Mouse (Mus musculus): ENCODE results near the gene Sfrp4. TPM values are rescaled to one million over a fixed set of nuclear protein-coding genes. Genes with fewer than 3 reads are reported as not detected.
A peak's percentile ranks its signal among the peaks of the same experiment; 100 is the strongest.
"Not testable (repeated sequence)": the region's sequence is repeated elsewhere in the genome, so short reads cannot be mapped to it uniquely, and the experiment has no call there.

Sfrp4 gene
- 0.49 and 2.3 TPM in 2 replicates for total RNA-seq (2015)
- 1.7 TPM in 1 of 2 replicates, not detected in the other for total RNA-seq (2017)

DNA sequence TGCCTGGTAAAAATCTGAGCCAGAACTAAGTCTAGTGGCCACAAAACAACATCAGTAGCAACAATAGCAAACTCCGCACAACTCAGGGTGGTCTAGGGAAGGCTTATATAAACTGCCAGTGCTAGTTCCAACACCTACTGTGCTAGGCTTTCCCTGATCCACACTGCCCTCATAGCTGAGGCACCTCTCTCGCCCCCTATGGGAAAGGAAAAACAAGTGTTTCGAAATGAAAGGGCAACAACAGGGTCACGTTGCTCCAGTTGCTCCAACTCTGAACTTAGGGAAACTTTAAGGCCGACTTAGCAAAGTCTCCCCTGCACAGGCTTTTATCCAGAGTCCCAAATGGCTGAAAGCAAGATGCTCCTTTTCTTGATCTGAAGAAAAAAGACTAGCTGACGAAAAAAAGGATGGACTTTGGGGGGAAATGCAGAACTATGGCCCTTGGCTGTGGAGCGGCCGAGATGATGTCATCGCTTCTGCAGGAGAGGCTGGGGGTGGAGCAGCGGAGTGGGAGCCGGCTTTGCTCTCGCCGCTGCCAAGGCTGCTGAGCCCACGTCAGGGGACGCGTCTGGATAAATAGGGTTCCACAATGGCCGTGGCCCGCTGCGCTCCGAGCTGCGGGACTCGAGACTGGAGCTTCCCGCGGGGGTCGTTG, at the start of gene Sfrp4:
Gene Sfrp4, plus strand, starts transcription at position 532 of the 655 bp plus-strand sequence.
- peak; percentile 56 for ATAC-seq (replicated peaks; ENCODE audit: poor library complexity)

GRCm38 (mm10) chr13:19574723-19575122, 48.2 kb upstream of the Sfrp4 start:
- not testable (repeated sequence) for ATAC-seq (replicated peaks; ENCODE audit: poor library complexity)

- ATAC-seq (replicated peaks; ENCODE audit: poor library complexity), result peak; percentile 90
Observed at GRCm38 (mm10) chr13:19575947-19576346, 47.0 kb upstream of the Sfrp4 start.

DNA sequence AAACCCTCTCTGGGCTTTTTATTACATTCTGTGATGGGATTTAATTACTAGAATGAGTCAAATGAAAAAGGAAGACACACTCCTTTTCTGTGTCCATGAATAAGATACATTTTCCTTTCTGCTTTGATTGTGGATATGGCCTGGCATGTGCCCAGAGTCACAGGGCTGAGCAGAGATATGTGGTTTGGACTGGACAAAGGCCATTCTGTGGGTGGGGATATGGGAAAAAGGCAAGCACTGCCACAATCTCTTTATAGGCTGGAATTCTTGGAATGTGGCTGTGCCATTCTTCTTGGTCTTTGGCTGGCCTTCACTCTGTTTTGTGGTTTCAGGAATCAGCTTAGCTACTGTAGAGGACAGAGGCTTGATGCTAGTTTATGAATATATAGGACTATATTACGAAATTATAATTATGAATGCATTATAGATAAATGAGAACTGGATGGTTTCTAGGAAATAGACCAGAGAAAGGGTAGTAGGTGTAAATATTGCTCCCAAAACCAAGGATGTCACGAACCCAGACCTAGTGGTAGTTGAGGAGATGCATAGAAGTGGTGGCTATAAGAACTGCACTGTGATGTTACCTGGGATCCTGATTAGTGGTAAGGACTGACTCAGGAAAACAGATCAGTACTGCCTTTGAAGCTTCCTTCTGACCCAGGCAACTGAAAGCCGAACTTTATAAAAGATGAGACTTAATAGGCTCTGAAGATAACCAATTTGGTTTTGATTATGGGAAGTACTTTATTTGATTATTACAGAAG, 31.7 kb upstream of the Sfrp4 start:
- ATAC-seq (replicated peaks; ENCODE audit: poor library complexity), result no peak

- no peak for ATAC-seq (replicated peaks; ENCODE audit: poor library complexity)
Observed at GRCm38 (mm10) chr13:19595141-19595540, 27.8 kb upstream of the Sfrp4 start.

- ATAC-seq (replicated peaks; ENCODE audit: poor library complexity), result no peak; the same call in 1 of the 2 replicates
Observed at GRCm38 (mm10) chr13:19599242-19599641, 23.7 kb upstream of the Sfrp4 start.

GRCm38 (mm10) chr13:19602531-19602930, 20.4 kb upstream of the Sfrp4 start:
- no peak for ATAC-seq (replicated peaks; ENCODE audit: poor library complexity)

DNA sequence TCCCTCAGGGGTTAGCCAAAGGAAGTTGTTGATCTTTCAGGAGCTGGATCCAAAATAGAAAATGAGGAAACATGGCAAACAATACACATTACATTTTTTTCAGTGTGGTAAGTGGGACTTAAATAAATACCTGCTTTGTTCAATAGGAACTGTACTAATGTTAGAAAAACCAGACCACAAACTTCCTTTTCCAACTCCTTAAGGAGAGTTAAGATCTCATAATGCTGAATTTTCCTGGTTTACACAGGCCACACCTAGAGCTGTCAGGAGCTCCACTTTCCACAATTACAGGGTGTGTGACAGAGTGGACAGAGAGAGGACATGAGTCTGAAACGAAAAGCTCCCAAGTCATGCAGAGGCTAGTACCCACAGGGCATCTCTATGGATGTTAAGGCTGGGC, 19.2 kb upstream of the Sfrp4 start:
- no peak for ATAC-seq (replicated peaks; ENCODE audit: poor library complexity)

DNA sequence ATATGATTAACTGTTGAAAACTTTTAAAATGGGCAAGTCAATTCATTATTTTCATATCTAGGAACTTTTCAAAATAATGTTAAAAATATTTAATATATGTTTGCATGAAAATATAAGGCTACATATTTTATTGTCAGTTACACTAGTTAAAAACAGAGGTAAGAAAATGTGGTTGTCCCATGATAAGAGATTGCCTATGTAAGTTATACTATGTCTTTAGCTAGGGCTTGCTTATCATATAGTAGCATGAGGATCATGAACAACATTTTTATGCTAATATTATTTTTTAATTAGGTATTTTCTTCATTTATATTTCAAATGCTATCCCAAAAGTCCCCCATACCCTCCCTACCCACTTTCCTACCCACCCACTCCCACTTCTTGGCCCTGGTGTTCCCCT, 18.0 kb upstream of the Sfrp4 start:
- ATAC-seq (replicated peaks; ENCODE audit: poor library complexity), result peak; percentile 88

DNA sequence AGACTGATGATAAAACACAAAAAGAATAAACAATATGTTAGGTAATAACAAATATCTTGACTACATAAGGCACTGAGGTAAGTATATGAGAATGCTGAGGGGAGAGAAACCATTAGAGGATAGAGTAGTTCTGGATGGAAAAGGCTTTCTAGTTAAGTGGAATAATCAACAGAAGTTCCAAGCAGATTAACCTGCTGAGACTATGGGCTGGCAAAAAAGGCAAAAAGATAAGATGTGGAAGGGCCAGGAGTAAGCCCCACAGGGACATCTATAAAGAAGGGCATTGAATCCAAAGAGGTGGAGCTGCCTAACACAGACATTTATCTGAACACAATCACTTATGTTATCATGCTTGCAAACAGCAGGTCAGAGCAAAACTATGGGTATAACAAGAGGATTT, 14.8 kb upstream of the Sfrp4 start:
- peak; percentile 49 for ATAC-seq (replicated peaks; ENCODE audit: poor library complexity)

GRCm38 (mm10) chr13:19612348-19612747, 10.6 kb upstream of the Sfrp4 start:
- no peak for ATAC-seq (replicated peaks; ENCODE audit: poor library complexity)

- no peak for ATAC-seq (replicated peaks; ENCODE audit: poor library complexity)
Observed at GRCm38 (mm10) chr13:19612963-19613362, 9.9 kb upstream of the Sfrp4 start.

GRCm38 (mm10) chr13:19613426-19613825, 9.5 kb upstream of the Sfrp4 start:
- ATAC-seq (replicated peaks; ENCODE audit: poor library complexity), result no peak

- ATAC-seq (replicated peaks; ENCODE audit: poor library complexity), result no peak
Observed at GRCm38 (mm10) chr13:19614311-19614710, 8.6 kb upstream of the Sfrp4 start.

DNA sequence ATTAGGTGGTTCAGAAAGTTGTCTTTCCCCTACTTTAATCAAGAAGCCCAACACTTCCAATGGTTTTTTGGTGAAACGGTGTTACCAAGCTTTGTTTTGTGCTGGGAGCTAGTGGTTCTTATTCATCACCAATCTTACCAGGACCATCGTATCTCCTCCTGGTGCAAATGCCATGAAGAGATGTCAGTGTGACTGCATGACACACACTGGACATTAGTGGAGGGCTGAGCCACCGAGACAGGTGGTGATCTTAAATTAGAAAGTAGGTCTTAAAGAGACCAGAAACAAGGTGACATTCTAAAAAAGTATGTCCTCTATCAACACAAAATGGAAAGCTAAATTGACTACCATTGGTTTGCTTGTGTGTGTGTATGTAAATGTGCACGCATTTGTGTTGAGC, 4.8 kb upstream of the Sfrp4 start:
- no peak for ATAC-seq (replicated peaks; ENCODE audit: poor library complexity)

GRCm38 (mm10) chr13:19618841-19619215, 4.1 kb upstream of the Sfrp4 start:
- ATAC-seq (replicated peaks; ENCODE audit: poor library complexity), result 0 out of 2 replicates have a peak, but pooled peaks have one; percentile 16

GRCm38 (mm10) chr13:19619216-19619927, 3.5 kb upstream of the Sfrp4 start, which contains the start of gene Epdr1:
Epdr1 (minus strand) TSS chr13:19619927.
- peak; percentile 74 for ATAC-seq (replicated peaks; ENCODE audit: poor library complexity)

DNA sequence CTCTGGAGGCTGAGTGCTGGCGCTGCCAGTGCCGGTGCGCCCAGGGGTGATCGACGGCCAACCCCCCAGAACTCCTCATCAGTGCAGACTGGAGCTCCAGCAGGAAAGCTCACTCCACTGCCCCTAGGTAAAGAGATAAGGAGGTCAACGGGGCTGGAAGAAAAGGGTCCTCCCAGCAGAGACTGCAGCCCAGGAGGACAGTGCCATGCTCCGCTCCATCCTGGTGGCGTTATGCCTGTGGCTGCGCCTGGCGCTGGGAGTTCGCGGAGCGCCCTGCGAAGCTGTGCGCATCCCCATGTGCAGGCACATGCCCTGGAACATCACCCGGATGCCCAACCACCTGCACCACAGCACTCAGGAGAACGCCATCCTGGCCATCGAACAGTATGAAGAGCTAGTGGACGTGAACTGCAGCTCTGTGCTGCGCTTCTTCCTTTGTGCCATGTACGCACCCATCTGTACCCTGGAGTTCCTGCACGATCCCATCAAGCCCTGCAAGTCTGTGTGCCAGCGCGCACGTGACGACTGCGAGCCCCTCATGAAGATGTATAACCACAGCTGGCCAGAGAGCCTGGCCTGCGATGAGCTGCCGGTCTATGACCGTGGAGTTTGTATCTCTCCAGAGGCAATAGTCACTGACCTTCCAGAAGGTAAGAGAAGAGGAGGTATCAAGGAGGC, 463 bp downstream of the Sfrp4 start:
- peak; percentile 1; the same call in 1 of the 2 replicates for ATAC-seq (replicated peaks; ENCODE audit: poor library complexity)

DNA sequence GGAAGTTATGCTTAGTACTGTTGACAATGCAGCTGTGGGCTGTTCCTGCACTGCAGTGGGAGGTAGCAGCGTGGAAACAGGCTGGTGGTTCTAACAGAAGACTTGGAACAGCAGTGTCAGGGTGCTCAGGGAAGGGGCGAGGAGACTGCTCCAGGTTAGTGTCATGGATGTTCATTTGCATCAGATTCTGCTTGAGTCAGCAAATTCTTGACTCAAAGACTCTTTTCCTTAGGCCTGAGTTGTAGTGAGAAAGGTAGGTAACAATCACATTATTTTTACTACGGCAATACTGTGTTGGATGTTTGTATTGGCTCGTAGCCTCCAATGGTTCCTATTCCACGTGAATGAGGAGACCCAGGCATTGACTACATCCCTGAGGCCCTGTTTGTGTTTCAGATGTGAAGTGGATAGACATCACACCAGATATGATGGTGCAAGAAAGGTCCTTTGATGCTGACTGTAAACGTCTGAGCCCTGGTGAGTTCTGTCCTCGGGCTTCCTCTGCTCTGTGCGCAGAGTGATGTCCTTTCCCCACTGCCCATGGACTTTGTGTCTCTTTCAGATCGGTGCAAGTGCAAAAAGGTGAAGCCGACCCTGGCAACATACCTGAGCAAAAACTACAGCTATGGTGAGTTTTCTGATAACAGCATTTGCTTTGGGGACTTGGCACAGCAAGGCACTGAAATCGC, 1.9 kb downstream of the Sfrp4 start:
- no peak for ATAC-seq (replicated peaks; ENCODE audit: poor library complexity)

- no peak for ATAC-seq (replicated peaks; ENCODE audit: poor library complexity)
Observed at GRCm38 (mm10) chr13:19626473-19626872, 3.6 kb downstream of the Sfrp4 start.

All from megakaryocyte progenitor cell, adult 5-6 weeks (primary cell).